Mouse (Mus musculus) lung, embryonic 16.5 days (tissue): Measurements from ENCODE around the gene Hlx. TPM values are rescaled to one million over a fixed set of nuclear protein-coding genes. Genes with fewer than 3 reads are reported as not detected.
A peak's percentile ranks its signal among the peaks of the same experiment; 100 is the strongest.

Experiments
- ATAC-seq: fragments of 200-750 bp; cut with Nextera tagmentation; 2 replicates; pipeline ENCODE4 v1.8.0; 2017; ENCODE audit warnings: low read depth, mild to moderate bottlenecking, moderate library complexity
- H3K27ac ChIP-seq: fragments of 300-500 bp; sonication (generic); 2 replicates; pipeline ENCODE4 v1.5.1; 2014; ENCODE audit warnings: mild to moderate bottlenecking, control low read depth, low read length
- H3K27me3 ChIP-seq: fragments of 300-500 bp; sonication (generic); 2 replicates; pipeline ENCODE4 v1.6.1; 2014; ENCODE audit warnings: low read depth, low read length, mixed read lengths; ENCODE audit not compliant: control insufficient read depth, insufficient read depth
- H3K36me3 ChIP-seq: fragments of 300-500 bp; sonication (generic); 2 replicates; pipeline ENCODE4 v1.6.1; 2014; ENCODE audit warnings: low read length; ENCODE audit not compliant: control insufficient read depth, insufficient read depth
- H3K4me1 ChIP-seq: fragments of 300-500 bp; sonication (generic); replicated peaks from 2 replicates; pipeline ENCODE4 v1.6.1; 2014; ENCODE audit warnings: low read length, mixed read lengths; ENCODE audit not compliant: control insufficient read depth, insufficient read depth
- H3K4me2 ChIP-seq: fragments of 300-500 bp; sonication (generic); 2 replicates; pipeline ENCODE4 v1.6.1; 2014; ENCODE audit warnings: low read depth, low read length, control low read depth
- H3K4me3 ChIP-seq: fragments of 300-500 bp; sonication (generic); 2 replicates; pipeline ENCODE4 v1.5.1; 2014; ENCODE audit warnings: mild to moderate bottlenecking, low read length, control low read depth
- H3K9ac ChIP-seq: fragments of 300-500 bp; sonication (generic); 2 replicates; pipeline ENCODE4 v1.6.1; 2014; ENCODE audit warnings: low read length, control low read depth
- H3K9me3 ChIP-seq: fragments of 300-500 bp; sonication (generic); 2 replicates; pipeline ENCODE4 v1.6.1; 2016; ENCODE audit warnings: low read length; ENCODE audit not compliant: control insufficient read depth
- WGBS: fragments of 180-500 bp; shearing (Covaris S2); extraction: QIAGEN DNeasy Blood & Tissue Kit; methylation state at CpG from one replicate; pipeline ENCODE4 v1.1.7; 2014; 5-methylcytosine and 5-hydroxymethylcytosine counted together
- polyA plus RNA-seq: library from polyadenylated mRNA; unstranded; fragments of >200 nt; fragmentation: Nextera tagmentation; extraction: Ambion mirVana; gene quantifications from 2 replicates; pipeline ENCODE4 v1.2.1, GENCODE M21; 2015

Gene Hlx
- polyA plus RNA-seq, 1 experiment from 2014 or later: 28.8 TPM

- ATAC-seq: no peak
- 77% methylated on average over 1 of the region's 1 CpGs for WGBS
These were observed 33.1 kb downstream of the Hlx start for GRCm38 (mm10) chr1:184699295-184699694.

GRCm38 (mm10) chr1:184695451-184695850 is 37.0 kb downstream of the Hlx start:
- no peak overlapping the region for H3K4me3 ChIP-seq
- ATAC-seq: no peak

More at GRCm38 (mm10) chr1:184699295-184699694, 33.1 kb downstream of the Hlx start:
- no peak overlapping the region for H3K27ac ChIP-seq
- no peaks in the 10 kb centered on the region for H3K9me3 ChIP-seq
- no peaks in the 10 kb centered on the region for H3K27me3 ChIP-seq
- H3K4me2 ChIP-seq: no peak overlapping the region
- H3K4me3 ChIP-seq: no peak overlapping the region
- H3K4me1 ChIP-seq: no peaks in the 10 kb centered on the region
- H3K9ac ChIP-seq: no peak overlapping the region
- H3K36me3 ChIP-seq: no peaks in the 10 kb centered on the region

GRCm38 (mm10) chr1:184692204-184692904 is 40.1 kb downstream of the Hlx start:
- no peaks in the 10 kb centered on the region for H3K9me3 ChIP-seq
- no peaks in the 10 kb centered on the region for H3K36me3 ChIP-seq
- H3K27me3 ChIP-seq: peaks cover 7% of the 10 kb centered on the region; the same call in 1 of the 2 replicates
- 0 out of 2 replicates have a peak, but pooled peaks cover 2% of the 10 kb centered on the region for H3K4me1 ChIP-seq
- H3K4me3 ChIP-seq: no peak overlapping the region
- no peak overlapping the region for H3K9ac ChIP-seq
- H3K4me2 ChIP-seq: no peak overlapping the region
- 49% methylated on average over 10 of the region's 10 CpGs for WGBS
- no peak overlapping the region for H3K27ac ChIP-seq
- no peak for ATAC-seq

More at GRCm38 (mm10) chr1:184695451-184695850, 37.0 kb downstream of the Hlx start:
- no peak overlapping the region for H3K27ac ChIP-seq
- H3K9ac ChIP-seq: no peak overlapping the region
- H3K4me2 ChIP-seq: no peak overlapping the region
- no peaks in the 10 kb centered on the region for H3K36me3 ChIP-seq
- H3K27me3 ChIP-seq: peaks cover 2% of the 10 kb centered on the region; the same call in 1 of the 2 replicates
- 62% methylated on average over 2 of the region's 2 CpGs for WGBS
- no peaks in the 10 kb centered on the region for H3K9me3 ChIP-seq
- H3K4me1 ChIP-seq: no peaks in the 10 kb centered on the region

GRCm38 (mm10) chr1:184691240-184691639 is 41.2 kb downstream of the Hlx start:
- WGBS: 82% methylated on average over 8 of the region's 8 CpGs
- Histone ChIP-seq H3K9ac (no peak overlapping the region), H3K27me3 (peaks cover 11% of the 10 kb centered on the region; the same call in 1 of the 2 replicates), H3K9me3 (no peaks in the 10 kb centered on the region), H3K36me3 (no peaks in the 10 kb centered on the region), H3K4me2 (no peak overlapping the region), H3K4me3 (no peak overlapping the region), H3K4me1 (0 out of 2 replicates have a peak, but pooled peaks cover 2% of the 10 kb centered on the region), H3K27ac (no peak overlapping the region)
- no peak for ATAC-seq

DNA sequence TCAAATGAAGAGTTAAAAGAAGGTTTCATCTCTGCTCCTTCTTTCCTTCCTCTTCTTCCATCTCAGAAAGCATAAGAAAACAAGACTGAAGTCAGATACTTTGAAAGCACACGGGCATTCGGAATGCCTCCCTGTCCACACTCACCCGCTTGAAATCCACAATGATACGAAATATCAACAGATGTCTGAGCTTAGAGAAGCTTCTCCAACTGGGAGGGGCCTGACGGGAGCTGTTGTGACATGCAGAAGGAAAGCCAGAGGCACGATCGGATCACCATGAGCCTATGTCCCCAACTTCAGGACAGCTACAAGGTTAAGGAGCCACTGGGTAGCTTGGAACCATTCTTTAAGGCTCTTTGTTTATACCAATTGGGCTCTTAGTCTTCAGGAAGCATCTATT is 44.4 kb downstream of the Hlx start:
- 17% methylated on average over 7 of the region's 7 CpGs for WGBS
- 0 out of 2 replicates have a peak overlapping the region, but pooled peaks have one; percentile 0 for H3K4me2 ChIP-seq

GRCm38 (mm10) chr1:184687512-184687911 is 44.9 kb downstream of the Hlx start:
- Histone ChIP-seq H3K36me3 (no peaks in the 10 kb centered on the region), H3K4me1 (0 out of 2 replicates have a peak, but pooled peaks cover 2% of the 10 kb centered on the region), H3K9ac (no peak overlapping the region), H3K4me3 (no peak overlapping the region), H3K27me3 (peaks cover 16% of the 10 kb centered on the region; the same call in 1 of the 2 replicates), H3K4me2 (no peak overlapping the region), H3K9me3 (no peaks in the 10 kb centered on the region), H3K27ac (no peak overlapping the region)
- WGBS: 11% methylated on average over 4 of the region's 4 CpGs
- peak; percentile 88 for ATAC-seq

More for the DNA sequence above, 44.4 kb downstream of the Hlx start:
- H3K27ac ChIP-seq: no peak overlapping the region
- no peaks in the 10 kb centered on the region for H3K36me3 ChIP-seq
- peaks cover 16% of the 10 kb centered on the region; the same call in 1 of the 2 replicates for H3K27me3 ChIP-seq
- ATAC-seq: peak; percentile 45; the same call in 1 of the 2 replicates
- H3K9me3 ChIP-seq: no peaks in the 10 kb centered on the region
- no peak overlapping the region for H3K9ac ChIP-seq
- H3K4me3 ChIP-seq: no peak overlapping the region
- H3K4me1 ChIP-seq: 0 out of 2 replicates have a peak, but pooled peaks cover 2% of the 10 kb centered on the region

DNA sequence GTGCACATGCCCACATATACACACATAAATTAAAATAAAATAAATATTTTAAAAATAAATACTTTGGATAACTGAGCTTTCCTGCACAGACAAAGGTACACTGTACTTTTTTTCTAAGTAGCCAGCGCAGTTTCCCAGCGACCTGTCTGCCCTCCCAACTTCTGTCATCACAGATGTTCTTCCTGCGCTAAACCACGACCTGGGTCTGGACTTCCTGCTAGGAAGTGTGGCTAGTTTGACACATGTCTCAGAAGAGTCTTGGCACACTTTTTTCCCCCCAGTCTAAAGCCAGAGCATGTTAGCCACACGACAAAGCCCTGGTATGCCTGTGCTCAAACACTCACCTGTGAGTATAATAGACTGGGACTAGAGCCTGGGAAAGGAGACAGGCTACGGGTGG is 48.9 kb downstream of the Hlx start:
- Histone ChIP-seq H3K27ac (no peak overlapping the region), H3K4me1 (0 out of 2 replicates have a peak, but pooled peaks cover 2% of the 10 kb centered on the region), H3K4me2 (no peak overlapping the region), H3K9me3 (no peaks in the 10 kb centered on the region), H3K9ac (no peak overlapping the region), H3K4me3 (no peak overlapping the region), H3K36me3 (no peaks in the 10 kb centered on the region), H3K27me3 (peaks cover 13% of the 10 kb centered on the region; the same call in 1 of the 2 replicates)
- ATAC-seq: no peak
- 49% methylated on average over 6 of the region's 6 CpGs for WGBS

DNA sequence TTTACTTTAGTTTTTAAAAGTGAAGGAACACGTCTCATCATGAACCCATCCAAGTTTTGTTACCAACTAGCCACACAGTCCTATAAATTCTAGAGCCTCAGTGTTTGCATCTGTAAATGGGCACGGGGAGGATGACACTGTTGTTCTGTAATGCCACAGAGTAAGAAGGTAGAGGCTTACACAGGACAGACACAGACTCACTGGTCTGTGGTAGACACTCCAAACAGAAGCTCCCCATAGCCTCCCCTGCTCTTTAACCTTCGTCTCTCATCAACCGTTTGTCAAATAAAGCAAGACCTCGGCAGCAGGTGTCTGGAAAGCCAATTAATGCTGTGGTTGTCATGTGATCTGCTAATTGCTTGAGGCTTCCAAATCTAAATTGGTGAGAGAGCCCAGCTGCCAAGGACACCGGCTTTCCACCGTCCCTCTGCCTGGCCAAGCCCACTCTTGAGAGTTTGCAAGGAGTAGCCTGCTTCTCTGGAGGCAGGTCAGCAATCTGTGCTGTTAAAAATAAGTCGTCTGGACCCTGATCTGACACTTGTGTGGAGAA is 52.9 kb downstream of the Hlx start:
- Histone ChIP-seq H3K4me2 (no peak overlapping the region), H3K27ac (no peak overlapping the region), H3K9ac (no peak overlapping the region), H3K9me3 (no peaks in the 10 kb centered on the region), H3K36me3 (no peaks in the 10 kb centered on the region), H3K4me3 (no peak overlapping the region), H3K27me3 (peaks cover 16% of the 10 kb centered on the region), H3K4me1 (peaks cover 15% of the 10 kb centered on the region)
- ATAC-seq: no peak
- WGBS: 61% methylated on average over 8 of the region's 8 CpGs

DNA sequence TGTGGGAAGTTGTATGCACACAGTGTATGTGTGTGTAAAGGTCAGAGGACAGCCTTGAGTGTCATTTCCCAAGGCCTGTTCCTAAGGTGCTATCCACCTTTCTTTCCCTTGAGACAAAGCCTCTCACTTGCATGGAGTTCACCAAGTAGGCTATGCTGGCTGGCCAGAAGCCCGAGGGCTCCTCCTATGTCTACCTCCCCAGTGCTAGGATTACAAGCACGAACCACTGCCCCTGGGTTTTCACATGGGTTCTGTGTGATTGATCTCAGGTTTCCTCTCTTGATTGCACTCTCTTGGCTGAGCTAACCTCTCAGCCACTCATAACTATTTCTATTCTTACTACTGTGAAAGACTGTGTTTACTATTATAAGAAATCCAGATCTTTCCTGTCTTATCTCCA is 54.8 kb downstream of the Hlx start:
- WGBS: 30% methylated on average over 2 of the region's 2 CpGs
- Histone ChIP-seq H3K27ac (no peak overlapping the region), H3K4me1 (peaks cover 15% of the 10 kb centered on the region), H3K27me3 (peaks cover 13% of the 10 kb centered on the region), H3K36me3 (no peaks in the 10 kb centered on the region), H3K9me3 (no peaks in the 10 kb centered on the region), H3K4me3 (no peak overlapping the region), H3K9ac (no peak overlapping the region), H3K4me2 (no peak overlapping the region)
- ATAC-seq: no peak
